ENCODE assay signal across 8 mouse cellular contexts in the genomic region with DNA sequence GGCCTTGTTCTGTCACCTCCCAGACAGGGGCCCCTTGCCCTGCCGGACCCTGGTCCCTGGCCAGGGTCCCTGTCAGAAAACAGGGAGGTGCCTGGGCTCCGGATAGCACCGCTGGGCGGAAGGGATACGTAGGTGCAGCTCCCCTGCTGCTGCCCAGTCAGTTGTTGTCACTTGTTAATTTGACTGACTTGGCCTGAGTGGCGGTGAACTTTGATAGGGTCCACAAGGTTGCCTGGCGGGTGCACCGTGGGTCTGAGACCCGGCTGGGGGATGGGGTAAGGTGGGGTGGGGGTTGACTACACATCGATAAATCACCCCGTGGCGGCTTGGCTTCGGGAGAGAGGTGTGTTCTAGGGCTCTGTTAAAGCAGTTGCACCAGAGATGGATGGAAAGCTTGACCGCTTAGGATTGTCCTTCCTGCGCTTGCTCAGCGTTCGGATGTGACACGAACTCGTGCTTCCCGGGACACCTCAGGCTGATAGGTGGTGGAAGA. TPM values are rescaled to one million over a fixed set of nuclear protein-coding genes. Genes with fewer than 3 reads are reported as not detected.
DNase-seq lines count a peak whose midpoint lies in the region; ATAC-seq lines count a peak whose summit lies in the region.

No protein-coding gene starts in this region.

- H3K4me2 ChIP-seq in intestine, embryonic 16.5 days (ENCODE audit: low read depth, low read length): peak overlapping the region; percentile 94
- H3K4me2 ChIP-seq in lung, embryonic 15.5 days: peak overlapping the region; percentile 91
- peak overlapping the region; percentile 90 for H3K4me2 ChIP-seq in stomach, embryonic 15.5 days

- H3K4me3 ChIP-seq in intestine, embryonic 16.5 days (ENCODE audit: low read length): peak overlapping the region; percentile 94
- H3K4me3 ChIP-seq in lung, embryonic 15.5 days: peak overlapping the region; percentile 92
- H3K4me3 ChIP-seq in stomach, embryonic 15.5 days (replicated peaks): peak overlapping the region; percentile 85

- H3K36me3 ChIP-seq in intestine, embryonic 16.5 days (ENCODE audit: control insufficient read depth, insufficient read depth, low read length): no peaks in the 10 kb centered on the region
- no peaks in the 10 kb centered on the region for H3K36me3 ChIP-seq in lung, embryonic 15.5 days
- H3K36me3 ChIP-seq in stomach, embryonic 15.5 days: no peaks in the 10 kb centered on the region

- 2% methylated on average over 20 of the region's 20 CpGs for WGBS in intestine, embryonic 16.5 days
- WGBS in lung, embryonic 15.5 days: under 1% methylated on average over 20 of the region's 20 CpGs
- under 1% methylated on average over 20 of the region's 20 CpGs for WGBS in stomach, embryonic 15.5 days

- no peak overlapping the region for H3K27ac ChIP-seq in intestine, embryonic 16.5 days (ENCODE audit: low read length)
- peak overlapping the region; percentile 48; the same call in 1 of the 2 replicates for H3K27ac ChIP-seq in lung, embryonic 15.5 days
- no peak overlapping the region; the same call in 1 of the 2 replicates for H3K27ac ChIP-seq in stomach, embryonic 15.5 days

- ATAC-seq in cerebellum, adult (ENCODE audit: insufficient number of reproducible peaks, low FRiP score, low TSS enrichment): 0 out of 2 replicates have a peak, but pooled peaks have one; percentile 28
- ATAC-seq in intestine, embryonic 16.5 days: peak; percentile 62
- ATAC-seq in lung, embryonic 15.5 days (ENCODE audit: borderline replicate concordance, extremely low read depth, low FRiP score, low TSS enrichment): peak; percentile 32; the same call in 1 of the 2 replicates
- ATAC-seq in stomach, embryonic 15.5 days (ENCODE audit: insufficient read depth, low FRiP score, low read depth): peak; percentile 32; the same call in 1 of the 2 replicates

- no peaks in the 10 kb centered on the region for H3K9me3 ChIP-seq in intestine, embryonic 16.5 days (ENCODE audit: control insufficient read depth, low read length)
- no peaks in the 10 kb centered on the region for H3K9me3 ChIP-seq in lung, embryonic 15.5 days
- H3K9me3 ChIP-seq in stomach, embryonic 15.5 days: no peaks in the 10 kb centered on the region

- peak overlapping the region; percentile 80 for H3K9ac ChIP-seq in intestine, embryonic 16.5 days (ENCODE audit: low read depth, low read length)
- peak overlapping the region; percentile 75 for H3K9ac ChIP-seq in lung, embryonic 15.5 days
- peak overlapping the region; percentile 71 for H3K9ac ChIP-seq in stomach, embryonic 15.5 days

- peaks cover 8% of the 10 kb centered on the region for H3K4me1 ChIP-seq in intestine, embryonic 16.5 days (ENCODE audit: control insufficient read depth, insufficient read depth, low read length)
- H3K4me1 ChIP-seq in lung, embryonic 15.5 days: peaks cover 27% of the 10 kb centered on the region
- H3K4me1 ChIP-seq in stomach, embryonic 15.5 days: peaks cover 10% of the 10 kb centered on the region

- intact Hi-C loops in gastrocnemius, postnatal 14 days (cut with DNase I; ENCODE audit: low total_unique reads): no loop called here

- no peaks in the 10 kb centered on the region for H3K27me3 ChIP-seq in intestine, embryonic 16.5 days (replicated peaks; ENCODE audit: control insufficient read depth, insufficient read depth, low read length)
- H3K27me3 ChIP-seq in lung, embryonic 15.5 days: no peaks in the 10 kb centered on the region
- H3K27me3 ChIP-seq in stomach, embryonic 15.5 days (replicated peaks): no peaks in the 10 kb centered on the region

- peak; percentile 27 to 36 for DNase-seq in right cerebral cortex, postnatal 10 days (ENCODE audit: low spot score in 2 of 2)
- DNase-seq in right cerebral cortex, postnatal 36 days (ENCODE audit: low spot score in 2 of 2): no peak
- peak; percentile 9 for DNase-seq in gastrocnemius, postnatal 14 days
- no peak for DNase-seq in urinary bladder, postnatal 14 days (ENCODE audit: low spot score)

RNA-seq across cellular contexts. Expression of gene Reck, which starts 0.6 kb away (rescaled TPM):
- 10 to 100 TPM in 1 of 2 experiments, 1 to 10 TPM in 1; 8.6 to 11.1 TPM for total RNA-seq in gastrocnemius, postnatal 14 days (2021)
- 12.7 and 12.8 TPM in 2 replicates for polyA plus RNA-seq in intestine, embryonic 16.5 days (2015; fragmentation: Nextera tagmentation; extraction: Ambion mirVana)
- 23.0 and 23.2 TPM in 2 replicates for polyA plus RNA-seq in lung, embryonic 15.5 days (2015; fragmentation: Nextera tagmentation; extraction: Ambion mirVana)
- polyA plus RNA-seq in stomach, embryonic 15.5 days (2015; fragmentation: Nextera tagmentation; extraction: Ambion mirVana): 21.8 and 22.4 TPM in 2 replicates

RNA-seq across cellular contexts. Expression of gene Olfr155, which starts 24.6 kb away (rescaled TPM):
- total RNA-seq in gastrocnemius, postnatal 14 days (2021): not detected
- not detected in 2 replicates for polyA plus RNA-seq in intestine, embryonic 16.5 days (2015; fragmentation: Nextera tagmentation; extraction: Ambion mirVana)
- polyA plus RNA-seq in lung, embryonic 15.5 days (2015; fragmentation: Nextera tagmentation; extraction: Ambion mirVana): not detected in 2 replicates
- polyA plus RNA-seq in stomach, embryonic 15.5 days (2015; fragmentation: Nextera tagmentation; extraction: Ambion mirVana): not detected in 2 replicates

RNA-seq across cellular contexts. Expression of gene Olfr157, which starts 36.0 kb away (rescaled TPM):
- total RNA-seq in gastrocnemius, postnatal 14 days (2021): not detected
- not detected in 2 replicates for polyA plus RNA-seq in intestine, embryonic 16.5 days (2015; fragmentation: Nextera tagmentation; extraction: Ambion mirVana)
- not detected in 2 replicates for polyA plus RNA-seq in lung, embryonic 15.5 days (2015; fragmentation: Nextera tagmentation; extraction: Ambion mirVana)
- polyA plus RNA-seq in stomach, embryonic 15.5 days (2015; fragmentation: Nextera tagmentation; extraction: Ambion mirVana): not detected in 2 replicates

RNA-seq across cellular contexts. Expression of gene Olfr156, which starts 52.3 kb away (rescaled TPM):
- not detected for total RNA-seq in gastrocnemius, postnatal 14 days (2021)
- polyA plus RNA-seq in intestine, embryonic 16.5 days (2015; fragmentation: Nextera tagmentation; extraction: Ambion mirVana): not detected in 2 replicates
- not detected in 2 replicates for polyA plus RNA-seq in lung, embryonic 15.5 days (2015; fragmentation: Nextera tagmentation; extraction: Ambion mirVana)
- not detected in 2 replicates for polyA plus RNA-seq in stomach, embryonic 15.5 days (2015; fragmentation: Nextera tagmentation; extraction: Ambion mirVana)

Comparison
In these comparisons a context has a peak if more than half of its experiments do, and no peak if none do; other contexts are left out.
1. DNase-seq: peak in right cerebral cortex, postnatal 10 days (2 of 2) and gastrocnemius, postnatal 14 days (single experiment); none in right cerebral cortex, postnatal 36 days (0 of 2) and urinary bladder, postnatal 14 days (single experiment).
2. Peak in every context shown above with its lines, with median percentiles within 50 percentile points of each other: ATAC-seq, H3K4me2 ChIP-seq, H3K4me3 ChIP-seq and H3K9ac ChIP-seq.